Mouse (Mus musculus) thymus, adult 18-20 months (tissue): ENCODE results near the gene Zbtb34.

Source experiments
- DNase-seq, 2 experiments: peaks; one replicate each; pipeline ENCODE4 v3.0.0; 2022; ENCODE audit warnings: mixed read lengths in 2 of 2

Zbtb34 gene

DNA sequence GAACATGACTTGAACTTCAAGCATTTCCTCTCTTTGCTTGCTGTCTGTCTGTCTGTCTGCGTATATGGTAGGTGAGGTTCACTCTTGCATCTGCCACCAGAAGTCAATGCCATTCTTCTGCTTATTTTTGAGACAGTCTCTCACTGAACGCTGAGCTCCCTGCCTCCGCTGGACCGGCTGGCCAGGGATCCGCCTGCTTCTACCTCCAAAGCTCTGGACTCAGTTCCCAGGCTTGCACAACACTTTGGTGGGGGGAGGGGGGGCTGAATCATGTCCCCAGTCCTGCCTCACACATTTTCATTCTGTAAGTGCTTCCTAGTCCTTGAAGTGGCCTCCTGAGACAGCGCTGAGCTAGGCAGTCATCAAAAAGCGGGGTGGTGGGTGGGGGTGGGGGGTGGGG, 32.0 kb downstream of the Zbtb34 start:
- no peak for DNase-seq

- no peak for DNase-seq
These were observed 34.1 kb downstream of the Zbtb34 start for GRCm38 (mm10) chr2:33397036-33397435.

GRCm38 (mm10) chr2:33395053-33395452, 36.1 kb downstream of the Zbtb34 start:
- no peak for DNase-seq

GRCm38 (mm10) chr2:33393951-33394635, 37.0 kb downstream of the Zbtb34 start:
- DNase-seq, result no peak

GRCm38 (mm10) chr2:33393021-33393420, 38.1 kb downstream of the Zbtb34 start:
- no peak for DNase-seq

- DNase-seq, result no peak
These were observed 59.3 kb downstream of the Zbtb34 start for GRCm38 (mm10) chr2:33371648-33372408.

- DNase-seq, result peak; percentile 94 to 96
These were observed 60.1 kb downstream of the Zbtb34 start, which contains the start of gene Ralgps1 for GRCm38 (mm10) chr2:33370777-33371647. TSS of gene Ralgps1 (minus strand) at chr2:33371486.

DNA sequence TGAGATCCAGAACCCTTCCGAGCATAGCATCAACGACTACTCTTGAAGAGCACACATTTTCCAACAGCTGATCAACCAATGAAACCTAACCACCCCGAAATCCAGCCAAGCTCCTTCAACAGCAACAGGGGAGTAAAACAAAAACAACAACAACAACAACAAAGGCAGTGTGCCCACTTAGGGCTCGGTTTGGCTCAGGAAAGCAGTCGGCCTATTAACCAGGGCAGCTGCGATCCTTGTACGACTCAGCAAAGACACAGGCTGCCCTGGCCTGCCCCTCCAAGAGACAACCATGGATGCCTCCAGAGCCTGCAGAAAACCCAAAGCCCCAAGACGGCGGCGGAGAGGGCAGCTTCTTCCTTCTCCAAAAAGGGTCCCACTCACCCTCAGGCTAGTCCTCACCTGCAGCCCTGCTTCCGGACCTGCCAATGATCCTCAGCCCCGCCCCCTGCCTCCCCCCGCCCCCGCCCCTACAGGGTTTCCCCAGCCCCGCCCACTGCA, 60.8 kb downstream of the Zbtb34 start:
- no peak for DNase-seq

GRCm38 (mm10) chr2:33369453-33369852, 61.7 kb downstream of the Zbtb34 start:
- no peak for DNase-seq

GRCm38 (mm10) chr2:33368486-33368885, 62.6 kb downstream of the Zbtb34 start:
- DNase-seq, result no peak

- DNase-seq, result no peak
These were observed 65.2 kb downstream of the Zbtb34 start for GRCm38 (mm10) chr2:33365703-33366471.

- no peak for DNase-seq
These were observed 66.5 kb downstream of the Zbtb34 start for GRCm38 (mm10) chr2:33364656-33365055.

DNA sequence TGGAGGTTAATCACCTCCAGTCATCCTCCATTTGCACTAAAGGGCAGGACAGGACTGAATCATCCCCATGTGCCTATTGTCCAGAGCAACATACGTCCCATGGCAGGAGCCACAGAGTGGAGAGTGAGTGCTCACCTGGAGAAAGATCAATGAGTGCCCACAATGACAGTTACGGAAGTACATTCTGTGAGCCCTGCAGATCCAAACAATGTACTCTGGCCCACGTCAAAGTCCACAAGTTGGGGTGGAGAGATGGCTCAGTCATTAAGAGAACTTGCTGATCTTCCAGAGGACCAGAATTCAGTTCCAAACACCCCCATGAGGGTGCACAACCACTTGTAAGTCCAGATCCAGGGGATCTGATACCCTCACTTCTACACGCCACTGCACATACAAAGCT, 67.2 kb downstream of the Zbtb34 start:
- DNase-seq, result no peak

DNA sequence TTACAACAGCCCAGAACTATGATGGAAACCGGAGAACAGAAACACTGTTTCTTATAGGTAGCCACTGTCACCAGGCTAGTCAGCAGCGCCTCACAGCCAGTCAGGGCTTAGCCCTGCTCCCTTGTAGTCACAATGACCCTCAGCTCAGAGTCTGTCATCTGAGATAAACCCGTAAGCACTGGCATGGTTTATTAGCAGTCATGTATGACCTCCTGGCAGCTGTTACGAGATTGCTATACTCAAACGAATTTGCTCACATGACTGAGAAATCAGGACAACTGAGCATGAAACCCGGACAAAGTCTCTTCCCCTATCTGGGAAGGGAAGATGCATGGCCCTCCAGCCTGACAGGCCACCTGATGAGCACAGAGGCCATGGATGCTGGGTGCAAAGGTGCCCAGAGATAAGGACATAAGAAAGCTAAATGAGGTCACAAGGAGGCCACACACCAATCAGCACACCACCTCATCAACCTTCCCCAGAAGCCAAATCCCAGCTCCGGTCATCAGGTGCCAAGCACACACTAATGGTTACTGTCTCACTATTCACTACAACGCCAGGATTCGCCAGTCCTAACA, 69.9 kb downstream of the Zbtb34 start:
- DNase-seq, result no peak

DNA sequence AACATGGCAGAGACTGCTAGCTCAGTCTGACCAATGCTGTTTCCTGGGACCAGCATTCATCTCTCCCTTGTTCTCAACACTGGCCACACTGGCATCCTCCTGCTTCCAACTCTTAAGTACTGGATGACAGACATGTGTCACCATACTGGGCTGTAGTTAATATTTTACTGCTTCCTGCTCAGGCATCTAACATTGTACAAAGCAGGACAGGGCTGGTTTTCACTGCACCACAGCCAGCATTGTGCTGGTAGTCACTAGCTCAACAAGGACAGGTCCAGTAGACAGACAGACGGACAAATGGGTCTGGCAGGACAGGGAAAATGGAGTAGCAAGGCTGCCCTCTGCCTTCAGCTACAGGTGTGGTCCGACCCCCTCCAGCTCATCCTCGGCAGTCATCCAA, 70.6 kb downstream of the Zbtb34 start:
- DNase-seq, result no peak

DNA sequence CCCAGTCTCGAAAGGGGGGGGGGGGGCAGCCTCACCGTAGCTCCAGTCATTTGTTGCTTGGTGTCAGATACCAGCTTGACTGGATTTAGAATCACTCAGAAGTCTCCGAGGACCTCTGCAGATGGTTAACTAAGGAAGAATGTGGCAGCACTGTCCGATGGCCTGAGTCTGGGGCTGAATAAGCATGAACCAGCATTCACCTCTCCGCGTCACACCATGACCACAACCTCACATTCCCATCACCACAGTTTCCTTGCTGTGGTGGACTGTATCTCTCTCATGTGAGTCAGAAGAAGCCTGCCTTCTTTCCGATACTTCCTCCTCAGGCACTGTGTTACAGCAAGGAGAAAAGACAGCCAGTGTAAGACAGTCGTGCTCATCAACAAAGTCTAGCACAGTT, 71.9 kb downstream of the Zbtb34 start:
- no peak for DNase-seq

GRCm38 (mm10) chr2:33357250-33357838, 73.8 kb downstream of the Zbtb34 start:
- no peak for DNase-seq
